Mouse (Mus musculus): ENCODE measurements around the gene Krt2. TPM values are rescaled to one million over a fixed set of nuclear protein-coding genes. Genes with fewer than 3 reads are reported as not detected.

Gene Krt2
- polyA plus RNA-seq, 1 experiment from 2014 or later: not detected

- TF ChIP-seq CTCF (IDR thresholded peaks at IDR 0.05; ENCODE audit: low read depth): peak; percentile 49
- 51% methylated on average over 5 of the region's 5 CpGs for WGBS
- H3K36me3 ChIP-seq (ENCODE audit: control insufficient read depth, insufficient read depth): no peaks in the 10 kb centered on the region
- no peak overlapping the region for H3K27ac ChIP-seq (ENCODE audit: low read depth, low read length)
- no peak overlapping the region for H3K4me3 ChIP-seq (ENCODE audit: low read depth, low read length)
- H3K9ac ChIP-seq (ENCODE audit: low read depth, low read length): no peak overlapping the region
- H3K4me2 ChIP-seq (replicated peaks; ENCODE audit: low read depth): no peak overlapping the region
- H3K27me3 ChIP-seq (replicated peaks; ENCODE audit: control insufficient read depth, insufficient read depth, low read length): 0 out of 2 replicates have a peak, but pooled peaks cover 6% of the 10 kb centered on the region
- no peaks in the 10 kb centered on the region for H3K4me1 ChIP-seq (replicated peaks; ENCODE audit: control insufficient read depth, insufficient read depth, low read length)
- ATAC-seq: no peak
- H3K9me3 ChIP-seq (ENCODE audit: control insufficient read depth): no peaks in the 10 kb centered on the region
Observed at GRCm38 (mm10) chr15:101834784-101835328, 16.9 kb upstream of the Krt2 start.

- no peak for ATAC-seq
- H3K9me3 ChIP-seq (ENCODE audit: control insufficient read depth): no peaks in the 10 kb centered on the region
- H3K27ac ChIP-seq (ENCODE audit: low read depth, low read length): no peak overlapping the region
- H3K4me2 ChIP-seq (replicated peaks; ENCODE audit: low read depth): no peak overlapping the region
- H3K27me3 ChIP-seq (replicated peaks; ENCODE audit: control insufficient read depth, insufficient read depth, low read length): no peaks in the 10 kb centered on the region
- no peaks in the 10 kb centered on the region for H3K36me3 ChIP-seq (ENCODE audit: control insufficient read depth, insufficient read depth)
- H3K4me3 ChIP-seq (ENCODE audit: low read depth, low read length): no peak overlapping the region
- TF ChIP-seq CTCF (IDR thresholded peaks at IDR 0.05; ENCODE audit: low read depth): no peak
- 38% methylated on average over 6 of the region's 6 CpGs for WGBS
- no peaks in the 10 kb centered on the region for H3K4me1 ChIP-seq (replicated peaks; ENCODE audit: control insufficient read depth, insufficient read depth, low read length)
- no peak overlapping the region for H3K9ac ChIP-seq (ENCODE audit: low read depth, low read length)
Observed at GRCm38 (mm10) chr15:101833131-101833530, 15.2 kb upstream of the Krt2 start.

GRCm38 (mm10) chr15:101829441-101829840 is 11.5 kb upstream of the Krt2 start:
- H3K27ac ChIP-seq (ENCODE audit: low read depth, low read length): no peak overlapping the region
- no peak overlapping the region for H3K9ac ChIP-seq (ENCODE audit: low read depth, low read length)
- no peaks in the 10 kb centered on the region for H3K4me1 ChIP-seq (replicated peaks; ENCODE audit: control insufficient read depth, insufficient read depth, low read length)
- H3K36me3 ChIP-seq (ENCODE audit: control insufficient read depth, insufficient read depth): no peaks in the 10 kb centered on the region
- no peaks in the 10 kb centered on the region for H3K27me3 ChIP-seq (replicated peaks; ENCODE audit: control insufficient read depth, insufficient read depth, low read length)
- TF ChIP-seq CTCF (IDR thresholded peaks at IDR 0.05; ENCODE audit: low read depth): no peak
- no peak overlapping the region for H3K4me2 ChIP-seq (replicated peaks; ENCODE audit: low read depth)
- WGBS: 72% methylated on average over 5 of the region's 5 CpGs
- H3K9me3 ChIP-seq (ENCODE audit: control insufficient read depth): no peaks in the 10 kb centered on the region
- H3K4me3 ChIP-seq (ENCODE audit: low read depth, low read length): no peak overlapping the region
- ATAC-seq: no peak

- Histone ChIP-seq H3K4me3 (ENCODE audit: low read depth, low read length) (no peak overlapping the region), H3K9me3 (ENCODE audit: control insufficient read depth) (no peaks in the 10 kb centered on the region), H3K36me3 (ENCODE audit: control insufficient read depth, insufficient read depth) (no peaks in the 10 kb centered on the region), H3K27ac (ENCODE audit: low read depth, low read length) (no peak overlapping the region), H3K4me1 (replicated peaks; ENCODE audit: control insufficient read depth, insufficient read depth, low read length) (no peaks in the 10 kb centered on the region), H3K4me2 (replicated peaks; ENCODE audit: low read depth) (no peak overlapping the region), H3K27me3 (replicated peaks; ENCODE audit: control insufficient read depth, insufficient read depth, low read length) (no peaks in the 10 kb centered on the region), H3K9ac (ENCODE audit: low read depth, low read length) (no peak overlapping the region)
- WGBS: 19% methylated on average over 3 of the region's 3 CpGs
- ATAC-seq: no peak
- no peak for TF ChIP-seq CTCF (IDR thresholded peaks at IDR 0.05; ENCODE audit: low read depth)
Observed at GRCm38 (mm10) chr15:101821786-101822185, 3.8 kb upstream of the Krt2 start.

GRCm38 (mm10) chr15:101803052-101803822 is 14.7 kb downstream of the Krt2 start:
- Histone ChIP-seq H3K4me1 (replicated peaks; ENCODE audit: control insufficient read depth, insufficient read depth, low read length) (no peaks in the 10 kb centered on the region), H3K4me3 (ENCODE audit: low read depth, low read length) (no peak overlapping the region), H3K9ac (ENCODE audit: low read depth, low read length) (no peak overlapping the region), H3K4me2 (replicated peaks; ENCODE audit: low read depth) (no peak overlapping the region), H3K9me3 (ENCODE audit: control insufficient read depth) (no peaks in the 10 kb centered on the region), H3K27ac (ENCODE audit: low read depth, low read length) (no peak overlapping the region), H3K36me3 (ENCODE audit: control insufficient read depth, insufficient read depth) (no peaks in the 10 kb centered on the region), H3K27me3 (replicated peaks; ENCODE audit: control insufficient read depth, insufficient read depth, low read length) (no peaks in the 10 kb centered on the region)
- no peak for ATAC-seq
- no peak for TF ChIP-seq CTCF (IDR thresholded peaks at IDR 0.05; ENCODE audit: low read depth)
- 77% methylated on average over 11 of the region's 11 CpGs for WGBS

- no peak within 1 kb of the TSS for H3K4me2 ChIP-seq (replicated peaks; ENCODE audit: low read depth)
- H3K27ac ChIP-seq (ENCODE audit: low read depth, low read length): no peak within 1 kb of the TSS
- H3K4me1 ChIP-seq (replicated peaks; ENCODE audit: control insufficient read depth, insufficient read depth, low read length): no peaks in the 10 kb centered on the region
- H3K27me3 ChIP-seq (replicated peaks; ENCODE audit: control insufficient read depth, insufficient read depth, low read length): no peaks in the 10 kb centered on the region
- ATAC-seq: no peak
- H3K9me3 ChIP-seq (ENCODE audit: control insufficient read depth): no peaks in the 10 kb centered on the region
- TF ChIP-seq CTCF (IDR thresholded peaks at IDR 0.05; ENCODE audit: low read depth): no peak
- H3K36me3 ChIP-seq (ENCODE audit: control insufficient read depth, insufficient read depth): no peaks in the 10 kb centered on the region
- WGBS: 77% methylated on average over 6 of the region's 6 CpGs
- no peak within 1 kb of the TSS for H3K4me3 ChIP-seq (ENCODE audit: low read depth, low read length)
- H3K9ac ChIP-seq (ENCODE audit: low read depth, low read length): no peak within 1 kb of the TSS
Observed at GRCm38 (mm10) chr15:101802296-101802835, 15.6 kb downstream of the Krt2 start, which contains the start of gene Krt73. Krt73 (minus strand) TSS chr15:101802346.
